Mouse (Mus musculus): ENCODE results near the gene Prmt2.

Prmt2 gene

GRCm38 (mm10) chr10:76237341-76238225 lies at the start of gene Prmt2:
Gene Prmt2, minus strand, starts transcription at chr10:76237865.
- DNase-seq (ENCODE audit: low spot score): peak; percentile 97

- no peak for DNase-seq (ENCODE audit: low spot score)
Observed at GRCm38 (mm10) chr10:76278541-76279097, 41.0 kb upstream of the Prmt2 start.

DNA sequence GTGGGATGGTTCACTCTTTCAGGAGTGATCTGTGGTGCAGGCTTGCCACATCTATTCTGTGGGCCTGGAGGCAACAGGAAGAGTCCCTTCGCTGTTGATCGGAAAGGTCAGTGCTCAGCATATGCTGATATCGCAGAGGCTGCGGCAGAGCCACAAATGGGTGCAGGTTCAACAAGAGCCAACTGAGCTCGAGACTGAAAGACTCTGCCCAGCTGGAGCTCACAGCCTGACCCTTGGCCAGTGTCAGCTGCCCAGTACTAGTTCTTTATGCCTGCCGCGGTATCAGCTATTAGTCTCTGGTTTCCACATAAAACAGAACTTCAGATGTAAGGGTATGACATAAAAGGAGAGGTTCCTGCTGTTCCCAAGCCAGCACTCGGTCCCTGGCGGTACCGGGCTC lies 37.6 kb upstream of the Prmt2 start:
- DNase-seq (ENCODE audit: low spot score): no peak

DNA sequence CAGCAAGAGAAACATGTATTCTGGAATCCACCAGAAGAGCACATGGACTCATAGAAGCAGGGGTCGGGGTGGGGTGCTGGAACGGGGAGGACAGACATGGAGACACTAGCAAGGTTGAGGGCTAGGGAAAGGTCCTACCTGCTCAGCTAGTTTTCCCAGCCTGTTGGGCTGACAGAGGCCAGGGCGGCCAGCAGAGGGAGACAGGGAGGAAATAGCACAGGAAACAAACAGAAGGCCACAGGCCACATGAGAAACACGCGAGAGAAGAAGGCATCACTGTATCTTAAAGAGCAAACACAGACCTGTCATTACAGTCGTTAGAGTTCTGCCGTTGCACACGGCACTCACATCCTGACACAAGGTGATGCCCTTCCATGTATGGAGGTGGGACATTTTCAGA lies 33.6 kb upstream of the Prmt2 start:
- peak; percentile 47 for DNase-seq (ENCODE audit: low spot score)

DNA sequence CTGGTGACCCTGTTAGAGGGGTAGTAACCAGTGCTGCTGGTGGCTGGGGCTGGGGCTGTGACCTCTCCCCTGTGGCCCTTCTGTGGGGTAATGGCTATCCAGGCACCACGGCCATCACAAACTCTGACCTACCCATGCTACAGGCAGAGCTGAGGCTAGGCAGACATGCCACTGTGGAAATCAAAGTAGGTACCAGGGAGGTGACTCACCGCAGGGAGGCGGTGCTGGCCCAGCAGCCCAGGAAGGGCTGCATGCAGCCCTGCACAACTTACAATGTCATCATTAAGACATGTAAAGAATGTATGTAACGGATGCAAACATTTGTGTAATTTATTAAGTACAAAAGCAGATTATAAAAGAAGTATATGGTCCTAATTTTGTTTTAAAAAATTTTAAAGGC lies 24.8 kb upstream of the Prmt2 start:
- no peak for DNase-seq (ENCODE audit: low spot score)

DNA sequence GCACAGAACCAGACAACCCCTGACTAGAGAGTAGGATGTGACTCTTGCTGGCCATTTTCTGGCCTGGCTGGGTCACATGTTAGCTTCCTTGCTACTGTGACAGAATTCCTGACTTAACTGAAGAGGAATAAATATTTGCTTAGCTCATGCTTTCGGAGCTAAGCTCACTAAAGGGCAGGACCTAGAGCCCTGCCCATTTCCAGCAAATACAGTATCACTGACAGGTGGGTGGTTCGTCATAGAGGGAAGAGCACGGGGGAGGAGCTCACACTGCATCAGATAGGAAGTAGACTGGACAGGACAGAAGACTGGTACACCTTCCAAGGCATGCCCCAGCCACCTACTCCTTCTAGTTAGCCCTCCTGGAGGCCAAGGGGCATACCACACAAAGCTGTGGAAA lies 23.8 kb upstream of the Prmt2 start:
- DNase-seq (ENCODE audit: low spot score): no peak

DNA sequence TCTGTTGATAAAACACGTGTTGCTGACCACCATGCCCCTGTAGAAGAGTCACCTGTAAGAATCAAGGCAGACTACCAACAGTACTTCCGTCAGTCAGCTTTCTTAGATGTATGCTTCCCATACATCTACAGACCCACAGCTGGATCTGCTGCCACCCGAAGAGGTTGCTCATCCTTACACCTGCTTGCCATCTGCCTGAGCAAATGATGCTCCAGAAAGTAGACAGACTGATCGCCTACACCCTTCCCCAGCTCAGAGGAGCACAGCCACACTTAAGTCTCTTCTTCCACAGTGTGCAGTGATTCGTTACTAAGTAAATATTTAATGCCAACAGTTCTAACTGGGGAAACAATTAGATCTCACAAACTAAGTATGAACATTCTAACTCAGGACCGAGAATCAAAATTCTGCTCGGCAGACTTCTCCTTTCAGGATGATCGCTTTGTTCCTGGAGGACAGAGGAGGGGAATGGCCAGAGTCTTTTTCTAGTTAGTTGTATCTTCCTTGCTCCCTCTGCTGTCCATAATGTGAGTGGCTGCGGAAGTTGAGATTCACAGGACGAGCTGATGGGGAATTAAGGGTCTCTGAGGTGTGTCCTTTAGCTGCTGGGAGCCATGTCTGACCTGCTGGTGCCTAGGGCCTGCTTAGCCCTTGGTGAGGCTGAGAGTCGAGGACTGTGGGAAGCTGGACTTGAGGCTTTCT lies 22.8 kb upstream of the Prmt2 start:
- DNase-seq (ENCODE audit: low spot score): peak; percentile 61

DNA sequence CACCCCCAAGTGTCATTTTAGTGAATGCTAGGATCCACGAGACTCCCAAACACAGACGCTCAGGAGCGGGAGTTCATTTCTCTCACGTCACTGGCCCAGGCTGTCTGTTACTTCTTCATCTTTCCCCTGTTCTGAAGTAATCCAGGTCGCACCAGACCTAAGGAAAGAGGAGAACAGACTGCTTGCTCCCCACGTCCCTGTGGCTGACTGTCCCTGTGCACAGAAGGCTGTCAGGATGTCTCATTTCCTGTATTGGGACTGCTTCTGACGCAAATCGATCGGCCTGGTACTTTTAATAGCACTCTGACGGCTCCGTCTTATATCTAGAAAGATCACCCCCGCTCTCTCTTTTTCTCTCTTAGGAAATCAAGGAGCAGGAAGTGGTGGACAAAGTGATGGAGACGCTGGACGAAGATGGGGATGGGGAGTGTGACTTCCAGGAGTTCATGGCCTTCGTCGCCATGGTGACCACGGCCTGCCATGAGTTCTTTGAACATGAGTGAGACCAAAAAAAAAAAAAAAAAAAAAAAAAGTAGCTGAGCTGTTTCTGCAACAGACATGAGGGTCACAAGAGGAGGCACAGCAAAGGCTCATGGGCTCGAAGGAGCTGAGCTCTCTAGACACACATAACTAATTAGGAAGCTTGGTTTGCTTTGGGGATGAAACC lies 22.0 kb upstream of the Prmt2 start:
- DNase-seq (ENCODE audit: low spot score): no peak

DNA sequence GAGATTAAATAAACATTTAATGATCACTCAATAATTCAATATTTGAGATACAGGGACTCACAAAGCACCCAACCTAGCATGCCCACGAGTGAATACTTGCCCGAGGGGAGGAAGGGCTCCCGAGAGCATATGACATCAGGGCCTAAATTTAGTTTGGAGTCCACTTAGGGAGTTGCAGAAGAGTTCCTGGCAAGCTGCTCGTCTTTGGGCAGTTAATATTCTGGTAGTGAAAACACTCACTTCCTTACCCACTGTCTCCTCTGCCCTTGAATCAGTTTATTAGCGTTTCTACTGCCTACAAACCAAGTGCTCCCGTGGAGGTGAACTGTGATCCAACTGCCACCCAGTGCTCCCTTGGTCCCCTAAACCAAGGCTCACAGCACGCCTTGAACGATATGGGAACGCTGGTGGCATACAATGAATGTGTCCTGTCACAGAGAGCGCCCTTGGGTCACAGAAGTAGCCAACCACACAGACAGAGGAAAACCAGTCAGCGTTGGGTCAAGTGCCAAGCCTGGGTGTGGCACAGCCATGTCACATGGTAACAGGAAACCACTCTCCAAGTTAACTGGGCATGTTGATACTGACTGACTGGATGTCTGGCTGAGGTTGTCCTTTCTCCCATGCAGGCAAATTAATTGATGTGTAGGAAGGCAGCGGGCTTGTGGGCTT lies 20.2 kb upstream of the Prmt2 start:
- no peak for DNase-seq (ENCODE audit: low spot score)

- DNase-seq (ENCODE audit: low spot score): no peak
Observed at GRCm38 (mm10) chr10:76257231-76257630, 19.6 kb upstream of the Prmt2 start.

- no peak for DNase-seq (ENCODE audit: low spot score)
Observed at GRCm38 (mm10) chr10:76255617-76256016, 18.0 kb upstream of the Prmt2 start.

GRCm38 (mm10) chr10:76253536-76253935 lies 15.9 kb upstream of the Prmt2 start, which contains the start of gene S100b:
Gene S100b, plus strand, starts transcription at chr10:76253853.
- no peak for DNase-seq (ENCODE audit: low spot score)

GRCm38 (mm10) chr10:76253079-76253478 lies 15.4 kb upstream of the Prmt2 start:
- no peak for DNase-seq (ENCODE audit: low spot score)

DNA sequence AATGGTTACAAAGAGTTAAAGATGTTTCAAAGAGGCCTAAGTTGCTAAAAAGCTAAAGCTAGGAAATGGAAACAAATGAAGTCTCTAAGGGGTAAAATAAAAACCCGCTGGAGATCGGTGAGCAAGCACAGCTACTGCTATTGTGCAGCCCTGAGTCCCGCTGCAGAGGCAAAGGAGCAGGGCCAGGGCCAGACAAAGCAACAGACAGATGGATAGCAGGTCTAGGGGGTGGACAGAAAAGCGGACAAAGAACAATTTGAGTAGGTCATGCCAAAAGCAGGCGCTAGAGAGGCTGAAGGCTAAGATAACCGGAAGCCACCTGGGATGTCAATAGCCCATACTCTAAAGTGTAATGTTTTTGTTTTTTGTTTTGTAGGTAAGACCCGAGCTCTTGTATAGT lies 13.2 kb upstream of the Prmt2 start:
- no peak for DNase-seq (ENCODE audit: low spot score)

DNA sequence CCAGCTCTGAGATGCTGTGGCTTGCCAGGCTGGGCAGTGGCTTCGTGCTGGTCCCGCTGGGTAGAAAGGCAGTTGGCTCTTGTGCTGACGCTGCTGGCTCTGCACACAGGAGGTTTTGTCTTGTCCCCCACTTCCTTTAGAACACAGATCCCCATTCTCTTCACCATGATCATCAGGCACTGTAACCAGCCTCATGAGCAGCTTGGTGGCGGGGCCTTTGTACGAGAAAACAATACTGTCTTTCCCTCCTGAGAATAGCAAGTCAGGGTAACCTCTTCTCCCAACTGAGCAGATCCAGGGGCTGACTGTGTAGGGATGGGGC lies 10.9 kb upstream of the Prmt2 start:
- DNase-seq (ENCODE audit: low spot score): no peak

- no peak for DNase-seq (ENCODE audit: low spot score)
Observed at GRCm38 (mm10) chr10:76247960-76248646, 10.4 kb upstream of the Prmt2 start.

GRCm38 (mm10) chr10:76246601-76247000 lies 8.9 kb upstream of the Prmt2 start:
- DNase-seq (ENCODE audit: low spot score): no peak

GRCm38 (mm10) chr10:76245106-76245505 lies 7.4 kb upstream of the Prmt2 start:
- DNase-seq (ENCODE audit: low spot score): no peak

GRCm38 (mm10) chr10:76239401-76239800 lies 1.7 kb upstream of the Prmt2 start:
- DNase-seq (ENCODE audit: low spot score): no peak

GRCm38 (mm10) chr10:76229627-76230026 lies 8.0 kb downstream of the Prmt2 start:
- no peak for DNase-seq (ENCODE audit: low spot score)

GRCm38 (mm10) chr10:76225944-76226343 lies 11.7 kb downstream of the Prmt2 start:
- DNase-seq (ENCODE audit: low spot score): no peak
